Mouse (Mus musculus) spleen, adult 12 weeks (tissue): ENCODE data around the gene Gm28510.
"Not testable (repeated sequence)": the region's sequence is repeated elsewhere in the genome, so short reads cannot be mapped to it uniquely, and the experiment has no call there.

Experiments used
- DNase-seq: peaks from one replicate; pipeline ENCODE4 v3.0.0; 2022; ENCODE audit warnings: low spot score

Gene Gm28510

GRCm38 (mm10) chrY:10412437-10412836 lies at the start of gene Gm28510:
Gm28510 (plus strand) TSS chrY:10412737.
- DNase-seq = not testable (repeated sequence)
